Mouse (Mus musculus) stomach, embryonic 14.5 days (tissue): ENCODE data around the gene Kcnq1. TPM values are rescaled to one million over a fixed set of nuclear protein-coding genes. Genes with fewer than 3 reads are reported as not detected.

Source experiments
- ATAC-seq: fragments of 200-750 bp; cut with Nextera tagmentation; 2 replicates; pipeline ENCODE4 v1.8.0; 2017; ENCODE audit warnings: low read depth, moderate TSS enrichment; ENCODE audit not compliant: insufficient number of reproducible peaks, insufficient read depth, low FRiP score
- H3K27ac ChIP-seq: fragments of 300-500 bp; sonication (generic); 2 replicates; pipeline ENCODE4 v1.5.1; 2014; ENCODE audit warnings: mild to moderate bottlenecking, low read length, moderate library complexity, mixed read lengths
- H3K27me3 ChIP-seq: fragments of 300-500 bp; sonication (generic); 2 replicates; pipeline ENCODE4 v1.6.1; 2014; ENCODE audit warnings: low read length, control low read depth, mixed read lengths; ENCODE audit not compliant: control insufficient read depth, insufficient read depth
- H3K36me3 ChIP-seq: fragments of 300-500 bp; sonication (generic); 2 replicates; pipeline ENCODE4 v1.6.1; 2014; ENCODE audit warnings: mild to moderate bottlenecking, control low read depth, low read length, moderate library complexity, mixed read lengths; ENCODE audit not compliant: control insufficient read depth, insufficient read depth
- H3K4me1 ChIP-seq: fragments of 300-500 bp; sonication (generic); 2 replicates; pipeline ENCODE4 v1.6.1; 2014; ENCODE audit warnings: low read length, control low read depth, mixed read lengths; ENCODE audit not compliant: control insufficient read depth, insufficient read depth
- H3K4me2 ChIP-seq: fragments of 300-500 bp; sonication (generic); replicated peaks from 2 replicates; pipeline ENCODE4 v1.6.1; 2014; ENCODE audit warnings: low read depth, low read length, control low read depth
- H3K4me3 ChIP-seq: fragments of 300-500 bp; sonication (generic); 2 replicates; pipeline ENCODE4 v1.5.1; 2014; ENCODE audit warnings: low read depth, low read length, control low read depth
- H3K9ac ChIP-seq: fragments of 300-500 bp; sonication (generic); replicated peaks from 2 replicates; pipeline ENCODE4 v1.6.1; 2014; ENCODE audit warnings: low read depth, mild to moderate bottlenecking, control low read depth, low read length, moderate library complexity, mixed read lengths
- H3K9me3 ChIP-seq: fragments of 300-500 bp; sonication (generic); 2 replicates; pipeline ENCODE4 v1.6.1; 2016; ENCODE audit warnings: low read depth, low read length, control low read depth; ENCODE audit not compliant: control insufficient read depth
- WGBS: fragments of 180-500 bp; shearing (Covaris S2); extraction: QIAGEN DNeasy Blood & Tissue Kit; methylation state at CpG from one replicate; pipeline ENCODE4 v1.1.7; 2014; 5-methylcytosine and 5-hydroxymethylcytosine counted together
- polyA plus RNA-seq: library from polyadenylated mRNA; unstranded; fragments of >200 nt; fragmentation: Nextera tagmentation; extraction: Ambion mirVana; gene quantifications from 2 replicates; pipeline ENCODE4 v1.2.1, GENCODE M21; 2014

Gene Kcnq1
- polyA plus RNA-seq, 1 experiment from 2014 or later = 4.2 TPM

GRCm38 (mm10) chr7:143357109-143357508, 250.9 kb downstream of the Kcnq1 start:
- Histone ChIP-seq H3K4me1 (peaks cover 15% of the 10 kb centered on the region), H3K9me3 (no peaks in the 10 kb centered on the region), H3K4me2 (no peak overlapping the region), H3K27me3 (no peaks in the 10 kb centered on the region), H3K27ac (no peak overlapping the region), H3K4me3 (no peak overlapping the region), H3K9ac (no peak overlapping the region), H3K36me3 (no peaks in the 10 kb centered on the region)
- no peak for ATAC-seq
- WGBS = 70% methylated on average over 1 of the region's 1 CpGs

- Histone ChIP-seq H3K36me3 (no peaks in the 10 kb centered on the region), H3K27me3 (no peaks in the 10 kb centered on the region), H3K4me2 (no peak overlapping the region), H3K4me3 (no peak overlapping the region), H3K4me1 (peaks cover 15% of the 10 kb centered on the region), H3K9me3 (no peaks in the 10 kb centered on the region), H3K9ac (no peak overlapping the region), H3K27ac (peak overlapping the region; percentile 61; the same call in 1 of the 2 replicates)
- no peak for ATAC-seq
- 54% methylated on average over 4 of the region's 4 CpGs for WGBS
Measured at GRCm38 (mm10) chr7:143357831-143358230, 251.7 kb downstream of the Kcnq1 start.

GRCm38 (mm10) chr7:143359762-143360161, 253.6 kb downstream of the Kcnq1 start:
- no peaks in the 10 kb centered on the region for H3K9me3 ChIP-seq
- ATAC-seq = no peak
- H3K4me3 ChIP-seq = no peak overlapping the region
- H3K4me2 ChIP-seq = no peak overlapping the region
- no peak overlapping the region for H3K27ac ChIP-seq
- no peaks in the 10 kb centered on the region for H3K36me3 ChIP-seq
- no peak overlapping the region for H3K9ac ChIP-seq
- peaks cover 15% of the 10 kb centered on the region for H3K4me1 ChIP-seq
- no peaks in the 10 kb centered on the region for H3K27me3 ChIP-seq
- 66% methylated on average over 1 of the region's 1 CpGs for WGBS

DNA sequence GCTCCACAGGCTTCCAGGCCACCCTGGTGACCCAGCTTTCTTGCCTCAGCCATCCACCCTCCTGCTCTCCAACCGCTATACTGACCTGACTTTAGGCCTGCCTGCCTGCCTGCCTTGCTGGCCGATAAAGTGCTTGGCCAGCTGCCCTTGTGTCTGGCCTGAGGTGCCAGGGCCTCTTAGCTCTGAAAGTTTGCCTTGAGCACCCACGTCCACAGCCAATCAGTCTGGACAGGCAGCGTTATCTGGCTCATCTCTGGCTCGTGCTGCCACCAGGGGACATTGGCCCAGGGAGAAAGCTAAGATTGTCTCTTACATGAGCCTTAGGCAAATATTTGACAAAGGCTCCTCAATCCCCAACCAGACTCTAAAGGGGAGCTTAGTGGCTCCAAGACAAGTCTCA, 254.6 kb downstream of the Kcnq1 start:
- 56% methylated on average over 5 of the region's 5 CpGs for WGBS

DNA sequence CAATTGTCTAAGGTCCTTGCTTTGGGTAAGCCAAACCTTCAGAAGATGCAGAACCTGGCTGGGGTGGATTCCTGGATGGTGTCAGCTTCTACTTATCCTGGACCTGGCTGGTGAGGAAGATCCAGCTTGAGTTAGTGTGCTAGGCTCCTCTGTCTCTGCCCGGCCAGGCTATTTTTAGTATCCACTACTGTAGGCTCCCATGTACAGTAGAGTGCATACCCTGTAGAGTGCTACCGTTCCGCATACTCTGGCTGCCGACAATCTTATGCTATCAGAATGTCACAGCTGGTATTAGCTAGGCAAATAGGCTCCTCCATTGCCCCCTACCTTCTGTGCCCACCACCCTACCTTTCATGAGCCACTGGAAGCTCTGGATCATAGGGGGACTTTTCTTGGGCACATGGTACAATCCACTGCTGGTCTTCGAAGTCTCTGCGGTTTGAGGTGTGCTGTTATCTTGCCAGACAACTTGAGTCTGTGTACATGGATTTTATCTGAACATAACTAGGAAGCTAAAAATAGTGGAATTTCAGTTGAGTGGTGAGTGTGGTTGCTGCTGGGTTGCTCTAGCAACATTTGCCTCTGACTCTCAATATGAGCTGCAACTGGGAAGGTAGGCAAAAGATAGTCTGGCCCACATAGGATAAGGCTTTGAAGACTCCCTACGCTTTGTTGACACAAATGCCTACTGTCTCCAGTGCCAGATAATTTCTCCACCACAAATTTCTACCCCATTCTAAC, 258.1 kb downstream of the Kcnq1 start:
- no peak overlapping the region for H3K27ac ChIP-seq
- H3K9me3 ChIP-seq = no peaks in the 10 kb centered on the region
- no peak for ATAC-seq
- 0 out of 2 replicates have a peak, but pooled peaks cover 5% of the 10 kb centered on the region for H3K4me1 ChIP-seq
- no peak overlapping the region for H3K9ac ChIP-seq
- no peaks in the 10 kb centered on the region for H3K36me3 ChIP-seq
- H3K27me3 ChIP-seq = no peaks in the 10 kb centered on the region
- H3K4me3 ChIP-seq = no peak overlapping the region
- WGBS = 84% methylated on average over 7 of the region's 7 CpGs
- H3K4me2 ChIP-seq = no peak overlapping the region

More for the DNA sequence above, 254.6 kb downstream of the Kcnq1 start:
- no peak for ATAC-seq
- Histone ChIP-seq H3K9me3 (no peaks in the 10 kb centered on the region), H3K4me3 (no peak overlapping the region), H3K4me1 (peaks cover 15% of the 10 kb centered on the region), H3K9ac (no peak overlapping the region), H3K4me2 (no peak overlapping the region), H3K27me3 (no peaks in the 10 kb centered on the region), H3K27ac (no peak overlapping the region), H3K36me3 (no peaks in the 10 kb centered on the region)

DNA sequence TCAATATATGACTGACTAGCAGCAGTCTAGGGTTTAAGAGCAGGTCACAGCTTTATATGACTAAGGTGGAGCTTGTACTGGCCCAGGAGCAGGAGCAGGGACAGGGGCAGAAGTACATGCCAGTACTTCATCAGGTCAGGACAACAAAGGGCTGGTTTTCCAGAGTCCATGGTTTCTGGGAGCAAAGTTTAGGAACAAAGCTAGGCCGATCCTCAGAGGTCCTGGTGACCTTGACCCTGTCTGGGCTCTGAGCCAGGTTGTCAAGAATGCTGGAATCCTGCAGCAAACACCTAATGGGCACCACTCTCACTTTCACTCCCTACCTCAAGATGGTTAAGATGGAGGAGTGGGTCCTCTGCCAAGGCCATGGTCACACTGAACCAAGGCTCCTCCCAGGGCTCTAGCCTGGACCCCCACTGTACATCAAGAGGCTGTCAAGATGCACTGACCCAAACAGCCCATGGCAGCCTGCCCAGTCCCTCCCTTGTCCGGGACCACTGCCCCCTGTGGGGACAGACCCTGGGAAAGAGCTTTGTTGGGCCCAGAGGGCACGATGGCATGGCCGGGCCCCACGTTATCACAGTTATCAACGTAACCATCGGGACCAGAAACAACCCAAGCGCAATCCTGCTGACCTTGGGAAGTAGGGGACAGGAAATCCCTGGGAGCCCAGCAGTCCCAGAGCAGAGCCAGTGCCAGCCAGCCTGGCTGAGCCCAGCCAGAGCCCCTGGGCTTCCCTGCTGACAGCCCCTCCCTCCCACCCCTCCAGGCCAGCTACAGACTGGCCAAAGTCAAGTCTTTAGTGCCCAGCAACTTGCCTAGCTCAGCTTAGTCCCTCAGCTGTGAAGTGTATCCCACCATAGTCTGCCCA, 259.0 kb downstream of the Kcnq1 start:
- Histone ChIP-seq H3K36me3 (no peaks in the 10 kb centered on the region), H3K4me2 (no peak overlapping the region), H3K4me3 (no peak overlapping the region), H3K4me1 (0 out of 2 replicates have a peak, but pooled peaks cover 5% of the 10 kb centered on the region), H3K27me3 (no peaks in the 10 kb centered on the region), H3K9ac (no peak overlapping the region), H3K27ac (no peak overlapping the region), H3K9me3 (no peaks in the 10 kb centered on the region)
- ATAC-seq = peak; percentile 12; the same call in 1 of the 2 replicates
- WGBS = 75% methylated on average over 8 of the region's 8 CpGs

DNA sequence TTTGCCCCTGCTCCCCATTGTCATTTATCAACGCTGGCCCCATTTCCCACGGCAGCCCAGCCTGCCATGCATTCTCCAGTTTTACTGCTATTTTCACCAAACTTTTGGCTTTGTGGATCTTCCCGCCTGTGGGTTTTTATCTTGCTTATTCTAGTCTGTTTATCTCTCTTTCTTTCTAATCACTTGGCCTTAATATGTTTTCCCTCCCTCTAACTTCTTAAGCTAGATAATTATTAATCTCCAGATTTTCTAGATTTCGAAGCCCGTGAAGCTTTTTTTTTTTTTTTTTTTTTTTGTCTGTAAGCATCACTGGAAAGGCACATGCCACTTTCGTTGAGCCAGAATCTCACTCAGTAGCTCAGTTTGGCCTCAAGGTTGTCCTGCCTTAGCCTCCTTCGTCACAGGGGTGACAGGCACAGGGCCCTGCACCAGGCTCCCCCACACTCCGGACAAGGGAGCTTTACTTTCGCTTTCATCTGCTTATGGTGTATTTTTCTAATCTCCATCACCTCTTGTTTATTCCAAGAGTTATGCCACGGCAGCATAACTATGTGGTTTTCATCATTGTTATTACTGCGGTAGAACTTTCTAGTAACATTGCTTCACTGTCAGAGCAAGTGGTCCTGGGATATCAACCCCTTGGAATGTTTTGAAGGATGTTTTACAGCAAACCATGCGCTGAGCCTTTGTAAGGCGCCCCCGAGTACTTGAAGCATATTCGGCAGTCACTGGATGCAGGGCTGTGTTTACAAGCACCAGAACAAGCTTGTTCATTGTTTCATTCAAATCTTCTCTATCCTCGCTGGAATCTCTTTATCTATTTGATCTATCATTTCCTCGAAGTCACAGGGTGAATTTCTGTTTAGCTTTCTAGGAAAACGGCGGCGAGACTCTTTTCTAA, 261.5 kb downstream of the Kcnq1 start:
- Histone ChIP-seq H3K4me2 (peak overlapping the region; percentile 21; the same call in 1 of the 2 replicates), H3K9ac (no peak overlapping the region), H3K4me1 (peaks cover 9% of the 10 kb centered on the region; the same call in 1 of the 2 replicates), H3K27me3 (no peaks in the 10 kb centered on the region), H3K9me3 (no peaks in the 10 kb centered on the region), H3K27ac (no peak overlapping the region; the same call in 1 of the 2 replicates), H3K4me3 (no peak overlapping the region), H3K36me3 (no peaks in the 10 kb centered on the region)
- 41% methylated on average over 20 of the region's 20 CpGs for WGBS
- ATAC-seq = no peak

DNA sequence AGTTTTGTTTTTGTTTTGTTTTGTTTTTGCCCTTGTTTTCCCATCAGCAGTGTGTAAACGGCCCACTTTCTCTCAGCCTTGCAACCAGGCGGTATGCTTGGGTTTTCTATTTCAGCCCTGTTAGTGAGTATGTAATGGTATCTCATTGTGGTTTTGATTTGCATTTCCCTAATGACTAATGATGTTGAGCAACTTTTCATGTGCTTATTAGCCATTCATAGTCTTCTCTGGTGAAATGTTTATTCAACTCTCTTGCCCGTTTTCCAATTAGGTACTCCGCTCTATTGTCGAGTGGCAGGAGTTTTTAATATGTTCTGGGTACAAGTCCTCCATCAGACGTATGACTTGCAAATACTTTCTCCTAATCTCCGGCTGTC, 262.1 kb downstream of the Kcnq1 start:
- no peak overlapping the region for H3K4me3 ChIP-seq
- no peaks in the 10 kb centered on the region for H3K27me3 ChIP-seq
- no peak overlapping the region for H3K27ac ChIP-seq
- H3K9ac ChIP-seq = no peak overlapping the region
- ATAC-seq = no peak
- no peak overlapping the region for H3K4me2 ChIP-seq
- WGBS = 77% methylated on average over 7 of the region's 7 CpGs
- peaks cover 13% of the 10 kb centered on the region; the same call in 1 of the 2 replicates for H3K4me1 ChIP-seq
- no peaks in the 10 kb centered on the region for H3K9me3 ChIP-seq
- H3K36me3 ChIP-seq = no peaks in the 10 kb centered on the region
